Mouse (Mus musculus) right cerebral cortex, adult 2 months (tissue): ENCODE measurements around the gene Mrpl1.

Experiments used
- DNase-seq, 2 experiments: peaks; one replicate each; pipeline ENCODE4 v3.0.0; 2021 to 2022; ENCODE audit warnings: low spot score in 2 of 2

The Mrpl1 gene

DNA sequence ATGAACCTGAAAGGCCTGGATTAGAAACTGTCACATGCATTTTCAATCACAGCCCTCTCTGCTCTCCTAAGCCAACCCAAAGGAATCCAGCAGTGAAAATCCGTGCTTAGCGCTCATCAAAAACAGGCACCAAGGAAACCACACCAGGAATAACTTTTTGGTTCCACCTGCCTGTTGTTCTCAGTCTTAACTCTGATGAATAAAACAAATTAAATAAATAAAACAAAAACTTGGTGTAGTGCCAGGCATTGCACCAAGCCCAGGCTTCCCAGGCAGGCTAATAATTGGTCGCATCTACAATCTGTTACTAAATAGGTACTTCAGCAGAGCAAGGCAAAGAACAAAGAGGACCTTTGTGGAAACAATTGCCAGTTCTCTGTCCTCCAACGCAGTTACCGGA lies 99.4 kb downstream of the Mrpl1 start:
- DNase-seq = no peak

DNA sequence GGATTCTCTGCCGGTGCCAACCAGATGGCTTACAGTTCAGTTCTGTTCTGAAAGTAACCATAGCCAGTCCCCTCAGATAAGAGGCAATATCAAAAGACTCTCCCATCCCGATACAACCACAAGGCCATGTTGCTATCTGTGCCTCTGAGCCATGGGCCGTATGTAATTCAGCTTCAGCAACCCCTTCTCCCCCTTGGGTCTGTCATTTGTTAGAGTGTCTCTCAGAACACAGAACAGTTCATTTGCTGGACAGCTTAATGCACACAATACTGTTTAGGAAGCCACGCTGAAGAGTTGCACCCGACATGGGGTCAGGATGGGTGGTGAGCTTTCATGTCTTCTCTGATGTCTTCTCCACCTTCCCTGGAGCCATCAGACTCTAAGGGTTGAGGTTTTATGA lies 100.3 kb downstream of the Mrpl1 start:
- DNase-seq = no peak

DNA sequence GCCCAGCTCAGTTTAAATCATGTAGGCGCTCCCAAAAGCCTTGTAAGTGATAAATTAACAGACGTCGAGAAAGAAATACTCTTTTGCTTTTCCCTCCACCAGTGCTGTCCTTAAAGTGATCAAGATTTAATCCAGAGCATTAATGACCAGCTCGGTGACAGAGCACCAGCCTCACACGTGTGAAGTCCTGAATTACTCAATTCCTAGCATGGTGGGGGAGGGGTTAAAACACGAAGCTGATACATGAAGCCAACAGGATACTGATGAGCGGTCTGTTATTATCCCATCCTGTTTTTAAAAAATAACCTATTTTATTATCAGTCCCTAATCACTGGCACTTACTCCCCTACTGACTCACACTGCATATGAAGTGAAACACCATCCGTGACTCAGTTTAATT lies 102.4 kb downstream of the Mrpl1 start:
- DNase-seq = no peak
